Mouse (Mus musculus): Measurements from ENCODE around the gene Ell.

DNA sequence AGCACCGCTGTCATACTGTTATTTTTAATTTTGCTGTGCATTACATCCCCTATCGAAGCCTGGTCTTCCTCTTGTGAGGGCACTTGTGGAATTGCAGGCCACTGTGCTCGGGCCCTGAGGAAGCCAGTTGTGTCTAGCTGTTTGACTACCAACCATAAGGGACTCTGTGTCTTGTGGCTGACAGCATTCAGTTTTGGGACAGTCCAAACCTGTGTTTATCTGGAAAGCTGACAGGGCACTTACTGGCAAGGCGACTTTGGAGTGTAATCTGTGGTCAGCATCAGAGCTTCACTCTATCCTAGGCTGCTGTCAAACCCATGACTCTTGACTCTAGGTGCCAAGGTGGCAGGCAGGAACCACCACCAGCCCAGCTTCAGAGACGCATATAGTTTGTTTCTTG is 1.8 kb downstream of the Ell start:
- TF ChIP-seq CTCF (IDR thresholded peaks at IDR 0.05; ENCODE audit: low read depth): no peak
- no peak for TF ChIP-seq EP300 (IDR thresholded peaks at IDR 0.05; ENCODE audit: low read depth)

Data from liver, postnatal 0 days (tissue).